Mouse (Mus musculus): Measurements from ENCODE around the gene Pdia4.
"Not testable (repeated sequence)": the region's sequence is repeated elsewhere in the genome, so short reads cannot be mapped to it uniquely, and the experiment has no call there.

Pdia4 gene

GRCm38 (mm10) chr6:47813257-47813878 lies at the start of gene Pdia4:
Pdia4 (minus strand) TSS chr6:47813430.
- DNase-seq (ENCODE audit: extremely low spot score, low spot score) = peak; percentile 99

- DNase-seq (ENCODE audit: extremely low spot score, low spot score) = not testable (repeated sequence)
Measured at GRCm38 (mm10) chr6:47857729-47858128, 44.5 kb upstream of the Pdia4 start.

- DNase-seq (ENCODE audit: extremely low spot score, low spot score) = no peak
Measured at GRCm38 (mm10) chr6:47857241-47857640, 44.0 kb upstream of the Pdia4 start.

- no peak for DNase-seq (ENCODE audit: extremely low spot score, low spot score)
Measured at GRCm38 (mm10) chr6:47845779-47846178, 32.5 kb upstream of the Pdia4 start.

- DNase-seq (ENCODE audit: extremely low spot score, low spot score) = no peak
Measured at GRCm38 (mm10) chr6:47842337-47842736, 29.1 kb upstream of the Pdia4 start.

GRCm38 (mm10) chr6:47841831-47842230 lies 28.6 kb upstream of the Pdia4 start:
- DNase-seq (ENCODE audit: extremely low spot score, low spot score) = no peak

- DNase-seq (ENCODE audit: extremely low spot score, low spot score) = no peak
Measured at GRCm38 (mm10) chr6:47841077-47841476, 27.8 kb upstream of the Pdia4 start.

- DNase-seq (ENCODE audit: extremely low spot score, low spot score) = no peak
Measured at GRCm38 (mm10) chr6:47837630-47838029, 24.4 kb upstream of the Pdia4 start.

- DNase-seq (ENCODE audit: extremely low spot score, low spot score) = peak; percentile 72
Measured at GRCm38 (mm10) chr6:47835984-47836521, 22.8 kb upstream of the Pdia4 start.

- peak; percentile 97 for DNase-seq (ENCODE audit: extremely low spot score, low spot score)
Measured at GRCm38 (mm10) chr6:47835482-47835983, 22.3 kb upstream of the Pdia4 start, which contains the start of gene Zfp398. Zfp398 (plus strand) TSS chr6:47835661.

- DNase-seq (ENCODE audit: extremely low spot score, low spot score) = no peak
Measured at GRCm38 (mm10) chr6:47832220-47832619, 19.0 kb upstream of the Pdia4 start.

- peak; percentile 96 for DNase-seq (ENCODE audit: extremely low spot score, low spot score)
Measured at GRCm38 (mm10) chr6:47830104-47831078, 17.2 kb upstream of the Pdia4 start, which contains the start of gene Zfp786. Zfp786 (minus strand) TSS chr6:47830867.

GRCm38 (mm10) chr6:47828950-47829349 lies 15.7 kb upstream of the Pdia4 start:
- no peak for DNase-seq (ENCODE audit: extremely low spot score, low spot score)

GRCm38 (mm10) chr6:47827462-47827861 lies 14.2 kb upstream of the Pdia4 start:
- DNase-seq (ENCODE audit: extremely low spot score, low spot score) = no peak

- DNase-seq (ENCODE audit: extremely low spot score, low spot score) = no peak
Measured at GRCm38 (mm10) chr6:47824241-47824640, 11.0 kb upstream of the Pdia4 start.

- no peak for DNase-seq (ENCODE audit: extremely low spot score, low spot score)
Measured at GRCm38 (mm10) chr6:47821776-47822175, 8.5 kb upstream of the Pdia4 start.

GRCm38 (mm10) chr6:47821236-47821635 lies 8.0 kb upstream of the Pdia4 start:
- DNase-seq (ENCODE audit: extremely low spot score, low spot score) = no peak

GRCm38 (mm10) chr6:47819626-47820325 lies 6.5 kb upstream of the Pdia4 start:
- DNase-seq (ENCODE audit: extremely low spot score, low spot score) = no peak

GRCm38 (mm10) chr6:47818721-47819120 lies 5.5 kb upstream of the Pdia4 start:
- no peak for DNase-seq (ENCODE audit: extremely low spot score, low spot score)

- no peak for DNase-seq (ENCODE audit: extremely low spot score, low spot score)
Measured at GRCm38 (mm10) chr6:47816151-47816550, 2.9 kb upstream of the Pdia4 start.

- no peak for DNase-seq (ENCODE audit: extremely low spot score, low spot score)
Measured at GRCm38 (mm10) chr6:47812271-47812915, 837 bp downstream of the Pdia4 start.

All from neural tube, embryonic 10.5 days (tissue).